Mouse (Mus musculus) MEL (cell line): ENCODE results near the gene Prkcz. TPM values are rescaled to one million over a fixed set of nuclear protein-coding genes. Genes with fewer than 3 reads are reported as not detected.

Source experiments
- DNase-seq: peaks from one replicate; pipeline ENCODE4 v3.0.0; 2011; ENCODE audit warnings: low read depth, low spot score
- H3K27ac ChIP-seq: 2 replicates; pipeline ENCODE4 v1.5.1; 2012; ENCODE audit warnings: low read depth, mild to moderate bottlenecking, control low read depth, low read length, moderate library complexity; ENCODE audit not compliant: control insufficient read depth
- H3K27me3 ChIP-seq, 2 experiments: fragments of 150-350 bp in 1 of 2; sonication (generic) in 1 of 2; 2 replicates each; pipeline ENCODE4 v1.6.1; 2012; ENCODE audit warnings: low read length in 2 of 2, mild to moderate bottlenecking in 2 of 2, improper control_type of control experiment in 1 of 2, moderate library complexity in 1 of 2; ENCODE audit not compliant: insufficient read depth in 2 of 2, control insufficient read depth in 1 of 2
- H3K36me3 ChIP-seq, 2 experiments: 2 replicates each; pipeline ENCODE4 v1.6.1; 2012 to 2014; ENCODE audit warnings: low read length in 2 of 2, improper control_type of control experiment in 1 of 2, inconsistent platforms in 1 of 2, mild to moderate bottlenecking in 1 of 2; ENCODE audit not compliant: insufficient read depth in 2 of 2, control insufficient read depth in 1 of 2
- H3K4me1 ChIP-seq, 2 experiments: fragments of 150-350 bp in 1 of 2; sonication (generic) in 1 of 2; 2 replicates each; pipeline ENCODE4 v1.6.1; 2012; ENCODE audit warnings: low read length in 2 of 2, improper control_type of control experiment in 1 of 2, mild to moderate bottlenecking in 1 of 2; ENCODE audit not compliant: insufficient read depth in 2 of 2, control insufficient read depth in 1 of 2
- H3K4me3 ChIP-seq, 2 experiments: fragments of 150-350 bp in 1 of 2; sonication (generic) in 1 of 2; 2 replicates each; pipeline ENCODE4 v1.5.1; 2012; ENCODE audit warnings: low read depth in 2 of 2, low read length in 2 of 2, mild to moderate bottlenecking in 2 of 2, moderate library complexity in 2 of 2, control low read depth in 1 of 2, improper control_type of control experiment in 1 of 2; ENCODE audit not compliant: control insufficient read depth in 1 of 2, insufficient read depth in 1 of 2
- H3K79me2 ChIP-seq: 2 replicates; pipeline ENCODE4 v1.6.1; 2012; ENCODE audit warnings: mild to moderate bottlenecking, low read length, moderate library complexity; ENCODE audit not compliant: control insufficient read depth, poor library complexity, insufficient read depth
- H3K9ac ChIP-seq: 2 replicates; pipeline ENCODE4 v1.6.1; 2012; ENCODE audit warnings: low read depth, mild to moderate bottlenecking, control low read depth, low read length, moderate library complexity; ENCODE audit not compliant: control insufficient read depth, poor library complexity, severe bottlenecking
- H3K9me3 ChIP-seq: fragments of 150-350 bp; sonication (generic); replicated peaks from 2 replicates; pipeline ENCODE4 v1.6.1; 2012; ENCODE audit warnings: mild to moderate bottlenecking, low read length, improper control_type of control experiment, moderate library complexity; ENCODE audit not compliant: insufficient read depth
- CHD2 ChIP-seq: IDR thresholded peaks from 2 replicates; pipeline ENCODE4 v1.6.1; 2011; ENCODE audit warnings: low read length, improper control_type of control experiment
- CTCF ChIP-seq, 3 experiments: IDR thresholded peaks in 2 of 3; conservative IDR thresholded peaks in 1 of 3; 2 replicates each; pipeline ENCODE4 v1.5.1; 2011 to 2012; ENCODE audit warnings: low read length in 3 of 3, low read depth in 2 of 3, mild to moderate bottlenecking in 2 of 3, improper control_type of control experiment in 1 of 3, inconsistent platforms in 1 of 3, mixed read lengths in 1 of 3, moderate library complexity in 1 of 3; ENCODE audit not compliant: control insufficient read depth in 1 of 3, insufficient read depth in 1 of 3, poor library complexity in 1 of 3, severe bottlenecking in 1 of 3
- EP300 ChIP-seq, 2 experiments: IDR thresholded peaks; 2 replicates each; pipeline ENCODE4 v1.6.1; 2011; ENCODE audit warnings: improper control_type of control experiment in 2 of 2, low read length in 2 of 2, low read depth in 1 of 2, mild to moderate bottlenecking in 1 of 2
- ETS1 ChIP-seq: IDR thresholded peaks from 2 replicates; pipeline ENCODE4 v1.6.1; 2012; ENCODE audit warnings: low read depth, mild to moderate bottlenecking, inconsistent platforms, low read length, improper control_type of control experiment, moderate library complexity
- HCFC1 ChIP-seq: IDR thresholded peaks from 2 replicates; pipeline ENCODE4 v1.6.1; 2012; ENCODE audit warnings: low read depth, mild to moderate bottlenecking, inconsistent platforms, low read length, improper control_type of control experiment, moderate library complexity
- JUND ChIP-seq: IDR thresholded peaks from 2 replicates; pipeline ENCODE4 v1.6.1; 2011; ENCODE audit warnings: low read depth, mild to moderate bottlenecking, improper control_type of control experiment, low read length
- KAT2A ChIP-seq: conservative IDR thresholded peaks from 2 replicates; pipeline ENCODE4 v1.6.1; 2012; ENCODE audit warnings: low read depth, low read length, improper control_type of control experiment, inconsistent platforms
- MAFK ChIP-seq: IDR thresholded peaks from 2 replicates; pipeline ENCODE4 v1.6.1; 2011; ENCODE audit warnings: low read depth, mild to moderate bottlenecking, low read length, improper control_type of control experiment, borderline replicate concordance
- MAX ChIP-seq: IDR thresholded peaks from 2 replicates; pipeline ENCODE4 v1.6.1; 2011; ENCODE audit warnings: low read length, improper control_type of control experiment
- MAZ ChIP-seq: IDR thresholded peaks from 2 replicates; pipeline ENCODE4 v1.6.1; 2012; ENCODE audit warnings: low read depth, mild to moderate bottlenecking, inconsistent platforms, low read length, improper control_type of control experiment
- MEF2A ChIP-seq: IDR thresholded peaks from 2 replicates; pipeline ENCODE4 v1.6.1; 2014; ENCODE audit warnings: low read depth, mild to moderate bottlenecking, inconsistent platforms, low read length, improper control_type of control experiment; ENCODE audit not compliant: poor library complexity, insufficient replicate concordance, severe bottlenecking; ENCODE audit errors: extremely low read depth
- MXI1 ChIP-seq: IDR thresholded peaks from 2 replicates; pipeline ENCODE4 v1.6.1; 2011; ENCODE audit warnings: mild to moderate bottlenecking, low read depth, low read length, improper control_type of control experiment
- NELFE ChIP-seq: IDR thresholded peaks from 2 replicates; pipeline ENCODE4 v1.6.1; 2011; ENCODE audit warnings: low read depth, low read length, improper control_type of control experiment
- NRF1 ChIP-seq: IDR thresholded peaks from 2 replicates; pipeline ENCODE4 v1.6.1; 2014; ENCODE audit warnings: low read depth, mild to moderate bottlenecking, inconsistent platforms, low read length, improper control_type of control experiment, moderate library complexity; ENCODE audit not compliant: poor library complexity, insufficient read depth, severe bottlenecking
- POLR2AphosphoS2 ChIP-seq: IDR thresholded peaks from 2 replicates; pipeline ENCODE4 v1.6.1; 2011; ENCODE audit warnings: low read length, improper control_type of control experiment
- RCOR1 ChIP-seq: IDR thresholded peaks from 2 replicates; pipeline ENCODE4 v1.6.1; 2012; ENCODE audit warnings: low read depth, mild to moderate bottlenecking, inconsistent platforms, low read length, improper control_type of control experiment
- SIN3A ChIP-seq: IDR thresholded peaks from 2 replicates; pipeline ENCODE4 v1.6.1; 2012; ENCODE audit warnings: low read length, improper control_type of control experiment, inconsistent platforms
- SMC3 ChIP-seq: IDR thresholded peaks from 2 replicates; pipeline ENCODE4 v1.6.1; 2011; ENCODE audit warnings: low read depth, low read length, improper control_type of control experiment
- TCF12 ChIP-seq: IDR thresholded peaks from 2 replicates; pipeline ENCODE4 v1.6.1; 2014; ENCODE audit warnings: low read depth, mild to moderate bottlenecking, inconsistent platforms, low read length, improper control_type of control experiment, moderate library complexity
- ZC3H11A ChIP-seq: IDR thresholded peaks from 2 replicates; pipeline ENCODE4 v1.6.1; 2012; ENCODE audit warnings: low read depth, mild to moderate bottlenecking, inconsistent platforms, low read length, improper control_type of control experiment
- ZKSCAN1 ChIP-seq: IDR thresholded peaks from 2 replicates; pipeline ENCODE4 v1.6.1; 2012; ENCODE audit warnings: low read depth, mild to moderate bottlenecking, inconsistent platforms, low read length, improper control_type of control experiment, moderate library complexity
- polyA plus RNA-seq, 2 experiments: library from polyadenylated mRNA; stranded (reverse) in 1 of 2; unstranded in 1 of 2; fragments of >175 nt in 1 of 2; fragments of >200 nt in 1 of 2; gene quantifications; 2 replicates each; pipeline versions ENCODE4 v1.2.1 to v1.2.4; 2012; ENCODE audit warnings: low replicate concordance in 2 of 2, low read depth in 1 of 2; ENCODE audit not compliant: insufficient read length in 2 of 2, insufficient read depth in 1 of 2, missing spikeins in 1 of 2
- total RNA-seq: library from RNA; depleted of rRNA; stranded (reverse); fragments of 300-350 nt; gene quantifications from 2 replicates; pipeline ENCODE4 v1.2.3, GENCODE M21; 2012

The Prkcz gene
- total and polyA plus RNA-seq, 3 experiments, result 0.12 to 0.92 TPM; not detected in 1

DNA sequence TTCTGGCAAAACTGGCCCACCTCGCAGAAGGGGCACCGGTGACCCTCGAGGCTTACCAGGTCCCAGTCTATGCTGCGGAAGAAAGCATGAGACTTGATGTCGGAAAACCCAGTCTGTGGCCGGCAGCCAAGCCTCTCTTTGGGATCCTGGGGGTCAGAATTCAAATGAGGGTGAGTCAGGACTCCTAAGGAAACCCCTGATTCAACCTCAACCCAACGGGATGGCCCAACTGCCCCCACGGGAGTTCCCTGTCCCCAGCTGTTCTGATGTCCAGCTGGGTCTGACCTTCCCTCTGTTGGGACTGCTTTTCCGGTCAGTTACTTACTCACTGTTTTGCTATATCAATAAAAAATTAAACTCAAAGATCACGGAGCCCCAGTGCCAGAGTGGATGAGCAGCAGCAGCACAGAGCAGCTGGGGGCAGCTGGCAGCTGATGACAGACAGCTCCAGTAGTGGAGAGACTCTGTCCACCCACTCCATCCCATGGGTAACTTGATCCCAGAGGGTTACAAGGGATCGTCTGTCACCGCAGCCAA is 93.5 kb downstream of the Prkcz start:
- TF ChIP-seq MAFK (no peak), HCFC1 (no peak), CHD2 (no peak), RCOR1 (no peak), SIN3A (no peak), MAZ (no peak), MAX (no peak), EP300 (IDR thresholded peaks at IDR 0.05; ENCODE audit: low read depth in 1 of 2, low read length in 2 of 2) (no peak), CTCF (IDR thresholded peaks at IDR 0.05 in 2 of 3, conservative IDR thresholded peaks at IDR 0.05 in 1 of 3; ENCODE audit: control insufficient read depth in 1 of 3, insufficient read depth in 1 of 3, low read depth in 2 of 3, low read length in 3 of 3, poor library complexity in 1 of 3, severe bottlenecking in 1 of 3) (no peak), MEF2A (no peak)
- H3K36me3 ChIP-seq, result no peaks in the 10 kb centered on the region
- no peaks in the 10 kb centered on the region for H3K9me3 ChIP-seq
- H3K4me3 ChIP-seq, result no peak overlapping the region
- H3K27me3 ChIP-seq, result peaks cover 0 to 3% of the 10 kb centered on the region in 2 experiments; a peak in 2 of 4 replicates
- H3K79me2 ChIP-seq, result no peaks in the 10 kb centered on the region
- H3K4me1 ChIP-seq, result no peaks in the 10 kb centered on the region
- H3K9ac ChIP-seq, result no peak overlapping the region
- H3K27ac ChIP-seq, result no peak overlapping the region
- no peak for DNase-seq

DNA sequence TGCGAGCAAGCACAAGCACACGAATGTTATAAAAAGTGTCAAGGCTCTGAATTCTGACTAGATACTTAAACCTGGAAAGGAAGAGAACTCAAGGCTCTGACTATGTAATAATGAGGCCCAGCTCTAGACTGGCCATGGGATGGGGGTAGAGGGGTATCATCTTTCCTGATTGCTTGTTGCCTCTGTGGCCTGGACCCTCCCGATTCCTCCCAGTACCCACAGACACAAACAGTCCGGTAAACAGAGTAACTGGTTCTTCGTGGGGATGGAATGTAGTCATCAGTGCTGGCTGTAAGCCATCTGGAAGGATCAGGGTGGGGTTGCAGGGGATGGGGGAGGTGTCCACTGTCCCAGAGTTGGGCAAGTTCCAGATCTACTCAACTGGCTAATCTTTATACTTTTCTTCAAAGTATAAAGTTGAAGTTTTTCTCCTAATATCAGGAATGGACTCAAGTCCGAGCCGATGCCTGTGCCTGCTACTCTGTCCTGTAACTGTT is 94.1 kb downstream of the Prkcz start:
- TF ChIP-seq ETS1, result no peak
- TF ChIP-seq MAZ, result no peak
- TF ChIP-seq KAT2A, result no peak
- TF ChIP-seq ZC3H11A, result no peak
- no peak for TF ChIP-seq POLR2AphosphoS2
- no peak for TF ChIP-seq TCF12
- TF ChIP-seq NRF1, result no peak
- no peak for TF ChIP-seq RCOR1
- no peak for TF ChIP-seq ZKSCAN1
- no peak for TF ChIP-seq NELFE
- TF ChIP-seq JUND, result no peak
- no peak for TF ChIP-seq SMC3
- TF ChIP-seq MXI1, result no peak
- no peak for TF ChIP-seq MAFK
- peaks cover 0 to 3% of the 10 kb centered on the region in 2 experiments; a peak in 2 of 4 replicates for H3K27me3 ChIP-seq
- no peak for DNase-seq

More for the DNA sequence above, 94.1 kb downstream of the Prkcz start:
- Histone ChIP-seq H3K4me3 (no peak overlapping the region), H3K4me1 (no peaks in the 10 kb centered on the region), H3K36me3 (no peaks in the 10 kb centered on the region), H3K9me3 (no peaks in the 10 kb centered on the region), H3K9ac (no peak overlapping the region), H3K79me2 (no peaks in the 10 kb centered on the region), H3K27ac (no peak overlapping the region)
